In the genomic region with DNA sequence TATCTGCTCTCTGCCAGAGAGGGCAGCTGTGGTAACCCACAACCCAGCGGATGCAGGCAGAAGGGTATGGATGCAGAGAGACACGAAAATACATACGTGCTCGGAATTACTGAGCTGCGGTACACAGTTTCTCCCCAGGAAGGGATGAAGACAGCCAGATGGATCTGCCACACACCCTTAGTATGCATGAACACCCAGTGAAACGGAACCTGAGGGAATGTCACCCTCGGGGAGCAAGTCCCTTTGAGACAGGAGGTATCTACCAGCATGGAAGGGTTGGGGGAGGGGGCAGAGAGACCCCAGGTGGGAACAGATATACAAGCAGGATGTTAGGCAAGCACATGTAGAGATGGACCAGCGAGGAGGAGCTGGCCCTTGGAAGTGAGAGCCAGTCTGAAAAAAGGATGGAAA, we compare ENCODE assay signal across 9 mouse cellular contexts. TPM values are rescaled to one million over a fixed set of nuclear protein-coding genes. Genes with fewer than 3 reads are reported as not detected.
A peak's percentile ranks its signal among the peaks of the same experiment; 100 is the strongest.
DNase-seq lines count a peak whose midpoint lies in the region; ATAC-seq and TF ChIP-seq lines count a peak whose summit lies in the region.
"Had no signal": no experiment of that assay in that cellular context is flagged by ENCODE, and none has a peak within 500 bp of the region (broad histone marks: within the 10 kb centered on the region; RNA-seq: fewer than 3 reads in every experiment).

No protein-coding gene starts in this region.

- no peak for DNase-seq in heart, postnatal 25 days (ENCODE audit: low spot score)
- peak; percentile 42 for DNase-seq in T-cell, adult 2 months (ENCODE audit: low spot score)
- peak; percentile 50 for DNase-seq in forebrain, embryonic 14.5 days (ENCODE audit: low spot score)
- no peak for DNase-seq in stomach, postnatal 0 days (ENCODE audit: low spot score)
- no peak for DNase-seq in urinary bladder, postnatal 4 days (ENCODE audit: low spot score in 2 of 2)
- DNase-seq in spleen, postnatal 4 days (ENCODE audit: low spot score in 2 of 2), result no peak

- no peak for TF ChIP-seq EP300 in stomach, postnatal 0 days (optimal IDR thresholded peaks at IDR 0.05)

- intact Hi-C loops in heart, postnatal 25 days (cut with DNase I), result no loop called here

- no peak overlapping the region for H3K27ac ChIP-seq in heart, embryonic 11.5 days (ENCODE audit: low read depth, low read length)
- no peak overlapping the region for H3K27ac ChIP-seq in forebrain, embryonic 14.5 days (ENCODE audit: low read depth, low read length)
- H3K27ac ChIP-seq in liver, embryonic 16.5 days (ENCODE audit: low read length), result no peak overlapping the region
- no peak overlapping the region for H3K27ac ChIP-seq in stomach, postnatal 0 days (replicated peaks)

- no peak overlapping the region for H3K9ac ChIP-seq in heart, embryonic 11.5 days (ENCODE audit: low read depth, low read length)
- peak overlapping the region; percentile 72 for H3K9ac ChIP-seq in forebrain, embryonic 14.5 days (ENCODE audit: low read length)
- H3K9ac ChIP-seq in liver, embryonic 16.5 days (ENCODE audit: low read depth, low read length), result no peak overlapping the region
- H3K9ac ChIP-seq in stomach, postnatal 0 days (ENCODE audit: low read length), result no peak overlapping the region

- H3K9me3 ChIP-seq in heart, embryonic 11.5 days (replicated peaks; ENCODE audit: control insufficient read depth, low read length), result no peaks in the 10 kb centered on the region
- no peaks in the 10 kb centered on the region for H3K9me3 ChIP-seq in forebrain, embryonic 14.5 days (replicated peaks; ENCODE audit: control insufficient read depth, low read length)
- H3K9me3 ChIP-seq in liver, embryonic 16.5 days (replicated peaks; ENCODE audit: control insufficient read depth, low read length), result no peaks in the 10 kb centered on the region
- H3K9me3 ChIP-seq in stomach, postnatal 0 days (ENCODE audit: control insufficient read depth, low read length), result no peaks in the 10 kb centered on the region

- no peak for ATAC-seq in heart, embryonic 11.5 days (replicated peaks; ENCODE audit: insufficient number of reproducible peaks, low FRiP score, low TSS enrichment)
- ATAC-seq in forebrain, embryonic 14.5 days, result peak; percentile 33
- no peak for ATAC-seq in liver, embryonic 16.5 days (ENCODE audit: low read depth)
- no peak for ATAC-seq in stomach, postnatal 0 days (ENCODE audit: low FRiP score, low TSS enrichment)

- 16% methylated on average over 8 of the region's 8 CpGs for WGBS in heart, embryonic 11.5 days (ENCODE audit: insufficient replicate concordance)
- WGBS in forebrain, embryonic 14.5 days, result 18% methylated on average over 8 of the region's 8 CpGs
- WGBS in liver, embryonic 16.5 days (ENCODE audit: insufficient replicate concordance), result 9% methylated on average over 8 of the region's 8 CpGs
- WGBS in stomach, postnatal 0 days, result 35% methylated on average over 8 of the region's 8 CpGs

- peaks cover 10% of the 10 kb centered on the region for H3K4me1 ChIP-seq in heart, embryonic 11.5 days (ENCODE audit: control insufficient read depth, insufficient read depth, low read length)
- no peaks in the 10 kb centered on the region; the same call in 1 of the 2 replicates for H3K4me1 ChIP-seq in forebrain, embryonic 14.5 days (ENCODE audit: control insufficient read depth, insufficient read depth, low read length)
- peaks cover 12% of the 10 kb centered on the region; the same call in 1 of the 2 replicates for H3K4me1 ChIP-seq in liver, embryonic 16.5 days (ENCODE audit: control insufficient read depth, low read depth, low read length)
- H3K4me1 ChIP-seq in stomach, postnatal 0 days (replicated peaks; ENCODE audit: control insufficient read depth, insufficient read depth), result no peaks in the 10 kb centered on the region

- H3K4me3 ChIP-seq in heart, embryonic 11.5 days (ENCODE audit: low read depth, low read length), result no peak overlapping the region; the same call in 1 of the 2 replicates
- peak overlapping the region; percentile 43 for H3K4me3 ChIP-seq in forebrain, embryonic 14.5 days (ENCODE audit: low read depth, low read length)
- peak overlapping the region; percentile 48 for H3K4me3 ChIP-seq in liver, embryonic 16.5 days (ENCODE audit: low read depth, low read length)
- no peak overlapping the region for H3K4me3 ChIP-seq in stomach, postnatal 0 days (ENCODE audit: low read depth, low read length)
- H3K4me3 ChIP-seq: myocyte had no signal

- peak overlapping the region; percentile 93 for H3K4me2 ChIP-seq in heart, embryonic 11.5 days
- peak overlapping the region; percentile 58 for H3K4me2 ChIP-seq in forebrain, embryonic 14.5 days (ENCODE audit: low read length)
- peak overlapping the region; percentile 76 for H3K4me2 ChIP-seq in liver, embryonic 16.5 days (ENCODE audit: low read depth, low read length)
- H3K4me2 ChIP-seq in stomach, postnatal 0 days (replicated peaks; ENCODE audit: low read depth), result peak overlapping the region; percentile 71; the same call in 1 of the 2 replicates

- no peak for TF ChIP-seq CTCF in stomach, postnatal 0 days (IDR thresholded peaks at IDR 0.05; ENCODE audit: low read depth)

- peaks cover 19% of the 10 kb centered on the region for H3K27me3 ChIP-seq in heart, embryonic 11.5 days (ENCODE audit: control insufficient read depth, insufficient read depth, low read length)
- no peaks in the 10 kb centered on the region for H3K27me3 ChIP-seq in forebrain, embryonic 14.5 days (replicated peaks; ENCODE audit: control insufficient read depth, insufficient read depth, low read length)
- H3K27me3 ChIP-seq in liver, embryonic 16.5 days (ENCODE audit: control insufficient read depth, insufficient read depth, low read depth, low read length), result no peaks in the 10 kb centered on the region
- H3K27me3 ChIP-seq in stomach, postnatal 0 days (ENCODE audit: control insufficient read depth, insufficient read depth, low read length), result no peaks in the 10 kb centered on the region

- H3K36me3 ChIP-seq in heart, embryonic 11.5 days (ENCODE audit: control insufficient read depth, insufficient read depth, low read length), result no peaks in the 10 kb centered on the region
- H3K36me3 ChIP-seq in forebrain, embryonic 14.5 days (ENCODE audit: control insufficient read depth, insufficient read depth, low read length), result peaks cover 5% of the 10 kb centered on the region; the same call in 1 of the 2 replicates
- H3K36me3 ChIP-seq in liver, embryonic 16.5 days (ENCODE audit: control insufficient read depth, insufficient read depth), result no peaks in the 10 kb centered on the region
- H3K36me3 ChIP-seq in stomach, postnatal 0 days (ENCODE audit: control insufficient read depth, insufficient read depth, low read length), result no peaks in the 10 kb centered on the region

RNA-seq across cellular contexts. Expression of a gene that starts 0.7 kb away (rescaled TPM):
- polyA plus RNA-seq in heart, embryonic 11.5 days (2014; fragmentation: Nextera tagmentation; extraction: Ambion mirVana), result 1.6 and 1.8 TPM in 2 replicates
- total RNA-seq in heart, postnatal 25 days (2021), result 1 to 10 TPM in 1 of 2 experiments, under 1 TPM in 1; 0.49 to 1.5 TPM
- 34.1 and 48.7 TPM in 2 replicates for polyA plus RNA-seq in forebrain, embryonic 14.5 days (2014; fragmentation: Nextera tagmentation; extraction: Ambion mirVana)
- polyA plus RNA-seq in liver, embryonic 16.5 days (2015; fragmentation: Nextera tagmentation; extraction: Ambion mirVana), result 4.9 and 5.1 TPM in 2 replicates
- 1.2 and 1.5 TPM in 2 replicates for polyA plus RNA-seq in stomach, postnatal 0 days (2015; fragmentation: Nextera tagmentation; extraction: Ambion mirVana)

RNA-seq across cellular contexts. Expression of a gene that starts 29.0 kb away (rescaled TPM):
- polyA plus RNA-seq in heart, embryonic 11.5 days (2014; fragmentation: Nextera tagmentation; extraction: Ambion mirVana), result 0.16 and 0.35 TPM in 2 replicates
- 1 to 10 TPM; 1.1 to 1.3 TPM for total RNA-seq in heart, postnatal 25 days (2021)
- polyA plus RNA-seq in forebrain, embryonic 14.5 days (2014; fragmentation: Nextera tagmentation; extraction: Ambion mirVana), result 0.17 and 0.27 TPM in 2 replicates
- polyA plus RNA-seq in liver, embryonic 16.5 days (2015; fragmentation: Nextera tagmentation; extraction: Ambion mirVana), result 14.1 and 15.8 TPM in 2 replicates
- 1.4 and 1.6 TPM in 2 replicates for polyA plus RNA-seq in stomach, postnatal 0 days (2015; fragmentation: Nextera tagmentation; extraction: Ambion mirVana)

RNA-seq across cellular contexts. Expression of a gene that starts 48.3 kb away (rescaled TPM):
- 0.09 and 0.21 TPM in 2 replicates for polyA plus RNA-seq in heart, embryonic 11.5 days (2014; fragmentation: Nextera tagmentation; extraction: Ambion mirVana)
- total RNA-seq in heart, postnatal 25 days (2021), result 10 to 100 TPM; 10.7 to 11.6 TPM
- polyA plus RNA-seq in forebrain, embryonic 14.5 days (2014; fragmentation: Nextera tagmentation; extraction: Ambion mirVana), result 0.19 and 0.24 TPM in 2 replicates
- 26.7 and 30.1 TPM in 2 replicates for polyA plus RNA-seq in liver, embryonic 16.5 days (2015; fragmentation: Nextera tagmentation; extraction: Ambion mirVana)
- polyA plus RNA-seq in stomach, postnatal 0 days (2015; fragmentation: Nextera tagmentation; extraction: Ambion mirVana), result 15.0 and 15.1 TPM in 2 replicates

RNA-seq across cellular contexts. Expression of a gene that starts 49.0 kb away (rescaled TPM):
- 17.8 and 22.1 TPM in 2 replicates for polyA plus RNA-seq in heart, embryonic 11.5 days (2014; fragmentation: Nextera tagmentation; extraction: Ambion mirVana)
- total RNA-seq in heart, postnatal 25 days (2021), result 10 to 100 TPM; 26.2 to 26.9 TPM
- 55.9 and 63.2 TPM in 2 replicates for polyA plus RNA-seq in forebrain, embryonic 14.5 days (2014; fragmentation: Nextera tagmentation; extraction: Ambion mirVana)
- polyA plus RNA-seq in liver, embryonic 16.5 days (2015; fragmentation: Nextera tagmentation; extraction: Ambion mirVana), result 27.1 and 28.2 TPM in 2 replicates
- polyA plus RNA-seq in stomach, postnatal 0 days (2015; fragmentation: Nextera tagmentation; extraction: Ambion mirVana), result 18.6 and 19.9 TPM in 2 replicates

Comparison
In these comparisons a context has a peak if more than half of its experiments do, and no peak if none do; other contexts are left out.
1. H3K4me3 ChIP-seq: peak in forebrain, embryonic 14.5 days (single experiment) and liver, embryonic 16.5 days (single experiment); none in heart, embryonic 11.5 days (single experiment) and stomach, postnatal 0 days (single experiment).
2. DNase-seq: peak in T-cell, adult 2 months (single experiment) and forebrain, embryonic 14.5 days (single experiment); none in heart, postnatal 25 days (single experiment), stomach, postnatal 0 days (single experiment), urinary bladder, postnatal 4 days (0 of 2) and spleen, postnatal 4 days (0 of 2).
3. RNA of a gene that starts 48.3 kb away (polyA plus RNA-seq): 26.7 to 30.1 TPM in liver, embryonic 16.5 days and 15.0 to 15.1 TPM in stomach, postnatal 0 days; 0.19 to 0.24 TPM in forebrain, embryonic 14.5 days and 0.09 to 0.21 TPM in heart, embryonic 11.5 days; every median in the first group is over 10 times any median in the second.
4. Peak in every context shown above with its lines, with median percentiles within 50 percentile points of each other: H3K4me2 ChIP-seq.